ENCODE assay signal across 8 mouse cellular contexts in genomic region chr5:131585684-131586331, GRCm38 (mm10).
A peak's percentile ranks its signal among the peaks of the same experiment; 100 is the strongest.
DNase-seq lines count a peak whose midpoint lies in the region; ATAC-seq lines count a peak whose summit lies in the region.

No protein-coding gene starts in this region.

- 5% methylated on average over 26 of the region's 26 CpGs for WGBS in forebrain, embryonic 14.5 days
- WGBS in hindbrain, embryonic 15.5 days: 12% methylated on average over 26 of the region's 26 CpGs
- WGBS in neural tube, embryonic 15.5 days: 5% methylated on average over 26 of the region's 26 CpGs

- H3K4me2 ChIP-seq in forebrain, embryonic 14.5 days (ENCODE audit: low read length): peak overlapping the region; percentile 43
- H3K4me2 ChIP-seq in hindbrain, embryonic 15.5 days: peak overlapping the region; percentile 37
- H3K4me2 ChIP-seq in neural tube, embryonic 15.5 days: peak overlapping the region; percentile 48

- ATAC-seq in forebrain, embryonic 14.5 days: peak; percentile 85
- peak; percentile 81 for ATAC-seq in hindbrain, embryonic 15.5 days (ENCODE audit: low FRiP score, low read depth)
- ATAC-seq in neural tube, embryonic 15.5 days (ENCODE audit: low FRiP score): peak; percentile 86

- H3K9ac ChIP-seq in forebrain, embryonic 14.5 days (ENCODE audit: low read length): peak overlapping the region; percentile 41; the same call in 1 of the 2 replicates
- no peak overlapping the region for H3K9ac ChIP-seq in hindbrain, embryonic 15.5 days
- H3K9ac ChIP-seq in neural tube, embryonic 15.5 days (replicated peaks): no peak overlapping the region

- peaks cover 40% of the 10 kb centered on the region for H3K4me1 ChIP-seq in forebrain, embryonic 14.5 days (ENCODE audit: control insufficient read depth, insufficient read depth, low read length)
- peaks cover 57% of the 10 kb centered on the region for H3K4me1 ChIP-seq in hindbrain, embryonic 15.5 days (replicated peaks)
- peaks cover 65% of the 10 kb centered on the region for H3K4me1 ChIP-seq in neural tube, embryonic 15.5 days

- no peak overlapping the region for H3K4me3 ChIP-seq in forebrain, embryonic 14.5 days (ENCODE audit: low read depth, low read length)
- no peak overlapping the region for H3K4me3 ChIP-seq in hindbrain, embryonic 15.5 days
- H3K4me3 ChIP-seq in neural tube, embryonic 15.5 days (replicated peaks): no peak overlapping the region

- H3K27me3 ChIP-seq in forebrain, embryonic 14.5 days (replicated peaks; ENCODE audit: control insufficient read depth, insufficient read depth, low read length): no peaks in the 10 kb centered on the region
- no peaks in the 10 kb centered on the region for H3K27me3 ChIP-seq in hindbrain, embryonic 15.5 days
- no peaks in the 10 kb centered on the region for H3K27me3 ChIP-seq in neural tube, embryonic 15.5 days (replicated peaks)

- peak; percentile 55 to 71 for DNase-seq in layer of hippocampus, postnatal 10 days (ENCODE audit: low spot score in 2 of 2)
- no peak for DNase-seq in layer of hippocampus, postnatal 25 days (ENCODE audit: extremely low spot score in 1 of 2, low spot score in 1 of 2)
- DNase-seq in forebrain, embryonic 14.5 days (ENCODE audit: low spot score): peak; percentile 89
- DNase-seq in right cerebral cortex, postnatal 25 days: no peak
- no peak for DNase-seq in thymus, postnatal 0 days (ENCODE audit: low spot score)
- no peak for DNase-seq in lung, adult 18-20 months

- H3K36me3 ChIP-seq in forebrain, embryonic 14.5 days (ENCODE audit: control insufficient read depth, insufficient read depth, low read length): no peaks in the 10 kb centered on the region
- H3K36me3 ChIP-seq in hindbrain, embryonic 15.5 days: no peaks in the 10 kb centered on the region
- no peaks in the 10 kb centered on the region for H3K36me3 ChIP-seq in neural tube, embryonic 15.5 days

- H3K27ac ChIP-seq in forebrain, embryonic 14.5 days (ENCODE audit: low read depth, low read length): peak overlapping the region; percentile 90
- peak overlapping the region; percentile 69 for H3K27ac ChIP-seq in hindbrain, embryonic 15.5 days (replicated peaks)
- H3K27ac ChIP-seq in neural tube, embryonic 15.5 days (replicated peaks): peak overlapping the region; percentile 79

- H3K9me3 ChIP-seq in forebrain, embryonic 14.5 days (replicated peaks; ENCODE audit: control insufficient read depth, low read length): no peaks in the 10 kb centered on the region
- H3K9me3 ChIP-seq in hindbrain, embryonic 15.5 days: no peaks in the 10 kb centered on the region
- H3K9me3 ChIP-seq in neural tube, embryonic 15.5 days (replicated peaks): no peaks in the 10 kb centered on the region

Comparison
In these comparisons a context has a peak if more than half of its experiments do, and no peak if none do; other contexts are left out.
1. DNase-seq: peak in layer of hippocampus, postnatal 10 days (2 of 2) and forebrain, embryonic 14.5 days (single experiment); none in layer of hippocampus, postnatal 25 days (0 of 2), right cerebral cortex, postnatal 25 days (single experiment), thymus, postnatal 0 days (single experiment) and lung, adult 18-20 months (0 of 2).
2. Peak in every context shown above with its lines, with median percentiles within 50 percentile points of each other: ATAC-seq, H3K27ac ChIP-seq and H3K4me2 ChIP-seq.